Mouse (Mus musculus) midbrain, postnatal 0 days (tissue): ENCODE data around the gene Pappa2. TPM values are rescaled to one million over a fixed set of nuclear protein-coding genes. Genes with fewer than 3 reads are reported as not detected.
A peak's percentile ranks its signal among the peaks of the same experiment; 100 is the strongest.

Source experiments
- ATAC-seq: fragments of 200-750 bp; cut with Nextera tagmentation; 2 replicates; pipeline ENCODE4 v1.8.0; 2017; ENCODE audit warnings: moderate number of reproducible peaks, mild to moderate bottlenecking, moderate TSS enrichment, moderate library complexity; ENCODE audit not compliant: low FRiP score
- DNase-seq: peaks from one replicate; pipeline ENCODE4 v3.0.0-alpha.2; 2015; ENCODE audit warnings: low spot score
- H3K27ac ChIP-seq: fragments of 300-500 bp; sonication (generic); 2 replicates; pipeline ENCODE4 v1.5.1; 2014; ENCODE audit warnings: low read depth, mild to moderate bottlenecking, low read length, mixed read lengths
- H3K27me3 ChIP-seq: fragments of 300-500 bp; sonication (generic); 2 replicates; pipeline ENCODE4 v1.6.1; 2014; ENCODE audit warnings: low read length, control low read depth, mixed read lengths; ENCODE audit not compliant: insufficient read depth
- H3K36me3 ChIP-seq: fragments of 300-500 bp; sonication (generic); 2 replicates; pipeline ENCODE4 v1.6.1; 2014; ENCODE audit warnings: low read length, control low read depth, mixed read lengths; ENCODE audit not compliant: insufficient read depth
- H3K4me1 ChIP-seq: fragments of 300-500 bp; sonication (generic); 2 replicates; pipeline ENCODE4 v1.6.1; 2014; ENCODE audit warnings: mild to moderate bottlenecking, control low read depth, antibody characterized with exemption, low read length, mixed read lengths; ENCODE audit not compliant: insufficient read depth
- H3K4me2 ChIP-seq: fragments of 300-500 bp; sonication (generic); 2 replicates; pipeline ENCODE4 v1.6.1; 2014; ENCODE audit warnings: low read depth, mild to moderate bottlenecking, low read length, mixed read lengths; ENCODE audit not compliant: poor library complexity, severe bottlenecking
- H3K4me3 ChIP-seq: fragments of 300-500 bp; sonication (generic); 2 replicates; pipeline ENCODE4 v1.5.1; 2014; ENCODE audit warnings: low read depth, mild to moderate bottlenecking, low read length, moderate library complexity
- H3K9ac ChIP-seq: fragments of 300-500 bp; sonication (generic); replicated peaks from 2 replicates; pipeline ENCODE4 v1.6.1; 2014; ENCODE audit warnings: mild to moderate bottlenecking, low read length, moderate library complexity, mixed read lengths; ENCODE audit not compliant: poor library complexity, severe bottlenecking
- H3K9me3 ChIP-seq: fragments of 300-500 bp; sonication (generic); 2 replicates; pipeline ENCODE4 v1.6.1; 2016; ENCODE audit warnings: low read length, control low read depth
- CTCF ChIP-seq: IDR thresholded peaks from 2 replicates; pipeline ENCODE4 v1.5.1; 2016; ENCODE audit warnings: antibody characterized with exemption, mild to moderate bottlenecking
- WGBS: fragments of 180-500 bp; shearing (Covaris S2); extraction: QIAGEN DNeasy Blood & Tissue Kit; methylation state at CpG from one replicate; pipeline ENCODE4 v1.1.7; 2014; 5-methylcytosine and 5-hydroxymethylcytosine counted together
- polyA plus RNA-seq: library from polyadenylated mRNA; unstranded; fragments of >200 nt; fragmentation: Nextera tagmentation; extraction: Ambion mirVana; gene quantifications from 2 replicates; pipeline ENCODE4 v1.2.1, GENCODE M21; 2015
- total RNA-seq: library from RNA; depleted of rRNA; stranded (reverse); fragments of >200 nt; gene quantifications from 2 replicates; pipeline ENCODE4 v1.2.3, GENCODE M21; 2014

Pappa2 gene
- total and polyA plus RNA-seq, 2 experiments from 2014 or later: 0.20 to 4.0 TPM

DNA sequence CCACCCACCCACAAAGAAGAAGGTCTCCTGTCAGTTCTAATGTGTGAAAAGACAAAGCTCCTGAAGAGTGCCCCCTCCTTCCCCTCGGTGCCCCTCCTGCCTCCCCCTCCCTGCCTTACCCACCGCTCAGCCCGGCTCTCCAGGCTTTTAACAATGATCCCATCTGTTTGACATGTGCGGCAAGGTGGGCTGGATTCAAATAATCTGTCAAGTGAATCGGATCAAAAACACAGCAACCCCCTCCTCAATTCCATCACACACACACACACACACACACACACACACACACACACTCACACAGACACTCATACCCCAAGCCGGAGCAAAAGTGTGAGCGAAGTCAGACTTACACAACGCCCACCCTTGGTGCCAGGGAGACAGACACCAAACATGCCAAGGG lies 19.7 kb downstream of the Pappa2 start:
- Histone ChIP-seq H3K4me1 (no peaks in the 10 kb centered on the region), H3K27ac (no peak overlapping the region), H3K9ac (0 out of 2 replicates have a peak overlapping the region, but pooled peaks have one; percentile 19), H3K4me2 (peak overlapping the region; percentile 33), H3K36me3 (no peaks in the 10 kb centered on the region), H3K9me3 (no peaks in the 10 kb centered on the region), H3K27me3 (no peaks in the 10 kb centered on the region), H3K4me3 (no peak overlapping the region)
- ATAC-seq (no peak), DNase-seq (no peak)
- TF ChIP-seq CTCF: no peak
- 16% methylated on average over 8 of the region's 8 CpGs for WGBS

DNA sequence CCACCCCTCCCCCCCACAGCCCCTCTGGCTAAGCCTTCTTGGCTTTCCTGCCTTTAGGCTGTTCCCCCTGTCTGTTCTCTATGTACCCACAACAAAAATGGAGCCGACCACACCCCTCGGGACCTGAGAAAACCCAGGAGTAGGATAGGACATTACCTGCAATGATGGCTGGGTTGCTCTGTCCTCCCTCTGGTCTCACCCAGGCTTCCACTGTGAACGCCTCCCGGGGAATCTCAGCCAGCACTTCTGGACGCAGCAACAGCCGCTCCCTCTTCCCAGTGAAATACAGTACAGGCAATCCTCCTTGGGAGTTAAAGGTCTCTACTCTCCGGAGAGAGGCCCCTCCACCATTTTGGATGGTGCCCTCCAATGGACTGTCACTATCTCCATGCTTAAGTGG lies 23.9 kb downstream of the Pappa2 start:
- no peak for ATAC-seq
- no peaks in the 10 kb centered on the region for H3K36me3 ChIP-seq
- 95% methylated on average over 7 of the region's 7 CpGs for WGBS
- no peaks in the 10 kb centered on the region for H3K4me1 ChIP-seq
- H3K27me3 ChIP-seq: no peaks in the 10 kb centered on the region
- no peak overlapping the region for H3K4me2 ChIP-seq
- no peaks in the 10 kb centered on the region for H3K9me3 ChIP-seq
- DNase-seq: no peak
- no peak for TF ChIP-seq CTCF
- no peak overlapping the region for H3K9ac ChIP-seq
- no peak overlapping the region for H3K4me3 ChIP-seq
- no peak overlapping the region for H3K27ac ChIP-seq

DNA sequence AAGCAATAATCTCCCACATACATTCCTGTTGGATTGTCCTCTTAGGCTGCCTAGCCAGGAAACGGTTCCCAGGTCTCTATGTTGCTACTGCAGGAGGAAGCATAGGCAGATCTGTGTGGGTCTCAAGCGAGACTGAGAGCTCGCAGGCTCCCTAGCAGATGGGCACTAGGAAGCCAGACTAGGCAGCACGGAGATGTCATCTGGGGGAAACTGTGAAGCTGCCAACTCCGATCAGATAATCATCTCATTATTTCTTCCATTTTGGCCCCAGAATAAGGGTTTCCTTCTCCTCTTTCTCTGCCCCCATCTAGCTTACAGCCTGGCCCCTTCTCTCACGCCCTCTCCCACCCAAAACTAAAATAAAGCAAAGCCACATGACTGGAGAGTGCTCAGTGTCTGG lies 25.5 kb downstream of the Pappa2 start:
- no peak for ATAC-seq
- no peak overlapping the region for H3K27ac ChIP-seq
- no peak overlapping the region for H3K4me3 ChIP-seq
- H3K36me3 ChIP-seq: no peaks in the 10 kb centered on the region
- no peaks in the 10 kb centered on the region for H3K9me3 ChIP-seq
- 67% methylated on average over 6 of the region's 6 CpGs for WGBS
- H3K4me2 ChIP-seq: no peak overlapping the region
- H3K4me1 ChIP-seq: no peaks in the 10 kb centered on the region
- no peak for DNase-seq
- H3K27me3 ChIP-seq: no peaks in the 10 kb centered on the region
- TF ChIP-seq CTCF: no peak
- H3K9ac ChIP-seq: no peak overlapping the region

DNA sequence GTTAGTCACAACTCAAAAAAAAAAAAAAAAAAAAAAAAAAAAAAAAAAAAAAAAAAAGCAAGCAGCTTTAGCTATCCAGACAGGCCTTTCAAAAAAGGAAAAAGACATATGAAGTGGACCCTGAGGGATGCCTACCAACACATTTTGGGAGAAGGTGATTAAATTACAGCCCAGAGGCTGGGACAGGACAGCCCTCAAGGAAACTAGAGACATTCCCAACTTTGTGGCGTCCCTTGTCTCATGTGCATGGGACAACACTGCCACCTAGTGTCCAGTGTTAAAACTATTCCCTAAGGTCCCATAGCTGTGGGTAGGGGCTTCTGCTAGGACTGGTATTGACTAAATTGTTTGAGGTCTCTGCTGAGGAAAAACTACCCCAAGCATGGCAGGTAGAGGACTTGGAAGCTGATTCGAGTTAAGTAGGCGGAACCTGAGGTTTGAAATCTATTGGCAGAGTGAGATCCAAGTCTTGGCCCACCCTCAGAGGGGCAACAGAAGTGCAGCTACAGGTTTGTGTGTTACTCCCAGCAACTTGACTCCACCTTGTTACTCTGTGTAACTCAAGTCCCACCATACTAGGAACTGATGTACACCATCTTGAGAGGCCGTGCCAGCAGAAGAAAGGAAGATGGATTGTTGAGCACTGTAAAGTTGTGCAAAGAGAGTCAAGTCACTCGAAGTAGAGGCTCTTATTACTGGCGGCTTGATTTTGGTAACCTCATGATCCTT lies 26.6 kb downstream of the Pappa2 start:
- no peak overlapping the region for H3K27ac ChIP-seq
- H3K4me1 ChIP-seq: no peaks in the 10 kb centered on the region
- TF ChIP-seq CTCF: peak; percentile 94
- no peaks in the 10 kb centered on the region for H3K27me3 ChIP-seq
- 46% methylated on average over 6 of the region's 6 CpGs for WGBS
- H3K4me2 ChIP-seq: no peak overlapping the region
- H3K9me3 ChIP-seq: no peaks in the 10 kb centered on the region
- ATAC-seq (peak; percentile 70; the same call in 1 of the 2 replicates), DNase-seq (peak; percentile 78)
- no peak overlapping the region for H3K9ac ChIP-seq
- H3K36me3 ChIP-seq: no peaks in the 10 kb centered on the region
- no peak overlapping the region for H3K4me3 ChIP-seq

DNA sequence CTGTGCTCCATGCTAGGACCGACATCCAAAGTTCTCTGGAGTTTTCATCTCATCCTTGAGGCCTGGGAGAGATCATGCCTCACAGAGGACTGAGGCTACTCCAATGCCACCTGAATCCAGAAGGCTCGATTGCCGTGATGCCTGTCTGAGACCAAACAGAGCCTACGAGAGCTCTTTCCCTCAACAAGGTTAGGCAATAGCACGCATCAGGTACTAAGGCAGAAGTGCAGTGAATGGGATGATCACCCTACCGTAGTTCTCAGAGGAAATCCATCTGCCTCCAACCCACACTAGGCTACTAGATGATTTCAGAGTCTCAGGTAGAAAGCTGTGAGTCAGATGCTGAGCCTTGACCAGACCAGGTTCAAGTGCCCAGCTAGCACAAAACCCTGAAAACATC lies 31.2 kb downstream of the Pappa2 start:
- TF ChIP-seq CTCF: no peak
- Histone ChIP-seq H3K4me1 (no peaks in the 10 kb centered on the region), H3K36me3 (no peaks in the 10 kb centered on the region), H3K27me3 (no peaks in the 10 kb centered on the region), H3K9me3 (no peaks in the 10 kb centered on the region), H3K9ac (no peak overlapping the region), H3K27ac (no peak overlapping the region), H3K4me2 (no peak overlapping the region), H3K4me3 (no peak overlapping the region)
- 91% methylated on average over 6 of the region's 6 CpGs for WGBS
- ATAC-seq (no peak), DNase-seq (no peak)

DNA sequence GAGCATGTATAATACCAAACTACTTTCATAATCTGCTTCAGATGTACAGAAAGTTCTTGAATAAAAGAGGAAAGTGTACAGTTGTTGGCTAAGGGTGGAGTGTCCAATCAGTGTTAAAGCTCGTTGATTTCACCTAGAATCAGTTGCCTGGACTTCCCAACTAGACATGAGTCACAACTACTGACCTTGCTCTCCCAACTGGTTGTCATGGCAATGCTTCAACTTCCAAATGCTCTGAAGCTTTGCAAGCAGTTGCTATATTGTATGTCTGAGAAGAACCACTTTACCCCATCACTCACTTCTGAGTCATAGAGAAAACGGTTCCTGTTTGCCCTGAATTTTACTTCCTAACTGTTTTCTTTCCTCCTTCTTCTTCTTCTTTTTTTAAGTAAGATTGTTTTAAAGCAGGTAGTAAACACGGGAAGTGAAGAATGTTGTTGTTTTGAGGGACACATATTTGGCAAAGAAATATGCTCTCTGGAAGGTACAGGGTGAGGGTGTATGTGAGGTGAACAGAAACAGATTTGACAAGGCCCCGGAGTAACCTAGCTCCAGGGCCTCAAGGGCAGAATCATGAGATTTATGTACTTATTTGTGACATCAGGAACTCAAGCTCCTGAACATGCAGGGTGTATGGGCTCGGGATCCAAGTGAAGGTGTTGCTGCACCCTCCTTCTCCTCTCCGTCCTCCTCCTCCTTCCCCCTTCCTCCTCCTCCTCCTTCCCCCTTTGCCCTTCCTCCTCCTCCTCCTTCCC lies 32.1 kb downstream of the Pappa2 start:
- H3K9me3 ChIP-seq: no peaks in the 10 kb centered on the region
- no peak overlapping the region for H3K4me3 ChIP-seq
- no peaks in the 10 kb centered on the region for H3K36me3 ChIP-seq
- WGBS: 78% methylated on average over 6 of the region's 6 CpGs
- no peak overlapping the region for H3K4me2 ChIP-seq
- TF ChIP-seq CTCF: no peak
- ATAC-seq: no peak
- H3K9ac ChIP-seq: no peak overlapping the region
- no peaks in the 10 kb centered on the region for H3K27me3 ChIP-seq
- no peaks in the 10 kb centered on the region for H3K4me1 ChIP-seq
- H3K27ac ChIP-seq: no peak overlapping the region
- no peak for DNase-seq
